Mouse (Mus musculus): ENCODE measurements around the gene Xrra1. TPM values are rescaled to one million over a fixed set of nuclear protein-coding genes. Genes with fewer than 3 reads are reported as not detected.
"Not testable (repeated sequence)": the region's sequence is repeated elsewhere in the genome, so short reads cannot be mapped to it uniquely, and the experiment has no call there.

Xrra1 gene
- total RNA-seq, 2 experiments from 2014 or later = 0.17 to 0.20 TPM

GRCm38 (mm10) chr7:99902208-99902607 lies 43.3 kb downstream of the Xrra1 start:
- no peak for DNase-seq

DNA sequence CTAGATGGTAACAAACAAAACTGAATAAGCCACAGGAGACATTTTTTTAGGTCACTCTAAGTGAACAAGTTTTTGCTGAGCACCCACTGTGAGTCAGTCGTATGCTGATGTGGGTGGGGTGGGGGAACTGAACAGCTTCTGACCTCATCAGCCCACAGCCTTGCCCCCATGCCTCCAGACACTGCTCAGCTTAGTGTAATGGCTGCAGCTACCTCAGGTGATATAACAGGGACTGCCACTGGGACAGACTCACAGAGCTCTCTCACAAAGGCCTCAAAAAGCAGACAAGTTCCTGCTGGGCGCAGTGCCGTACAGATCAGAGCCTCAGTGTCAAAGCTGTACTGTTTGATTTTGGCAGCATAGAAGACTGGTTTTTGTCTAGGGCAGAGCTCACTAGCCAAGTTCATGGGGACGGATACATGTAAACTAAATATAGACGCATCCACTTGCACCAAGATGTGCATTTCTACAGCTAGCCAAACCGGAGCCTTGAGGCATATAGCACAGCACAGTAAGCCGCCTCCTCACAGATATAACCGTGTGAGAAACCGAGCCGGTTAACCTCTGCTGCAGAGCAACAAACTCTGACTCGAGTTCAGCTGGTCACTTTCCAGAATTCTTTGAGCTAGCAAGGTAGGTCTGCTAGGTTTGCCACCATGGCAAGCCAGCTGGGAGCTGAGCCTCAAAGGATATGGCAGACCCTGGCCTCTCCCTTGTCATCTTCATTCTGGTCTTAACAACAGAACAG lies 44.2 kb downstream of the Xrra1 start:
- DNase-seq = no peak

GRCm38 (mm10) chr7:99904421-99905005 lies 45.6 kb downstream of the Xrra1 start:
- DNase-seq = no peak

DNA sequence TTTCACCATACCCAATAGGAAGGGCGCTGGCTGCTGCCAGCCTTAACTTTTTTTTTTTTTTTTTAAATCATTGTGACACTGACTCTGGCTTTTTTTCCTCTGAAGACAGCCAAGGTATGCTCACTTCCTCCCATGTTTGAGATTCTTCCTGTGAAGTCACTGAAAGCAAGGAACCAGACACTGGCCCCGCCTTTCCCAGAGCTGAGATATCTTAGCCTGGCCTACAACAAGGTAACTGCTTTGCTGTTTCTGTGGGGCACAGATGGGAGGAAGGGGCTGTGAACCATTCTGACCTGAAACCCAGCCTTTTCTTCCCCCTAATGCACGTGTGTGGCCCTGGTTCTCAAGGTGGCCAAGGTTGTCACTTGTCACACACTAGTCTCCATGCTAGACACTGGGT lies 47.4 kb downstream of the Xrra1 start:
- no peak for DNase-seq

GRCm38 (mm10) chr7:99907463-99907862 lies 48.5 kb downstream of the Xrra1 start:
- no peak for DNase-seq

GRCm38 (mm10) chr7:99911038-99911437 lies 52.1 kb downstream of the Xrra1 start:
- no peak for DNase-seq

- DNase-seq = no peak
Observed at GRCm38 (mm10) chr7:99914316-99914715, 55.4 kb downstream of the Xrra1 start.

GRCm38 (mm10) chr7:99915511-99915910 lies 56.6 kb downstream of the Xrra1 start:
- no peak for DNase-seq

GRCm38 (mm10) chr7:99916741-99917319 lies 57.9 kb downstream of the Xrra1 start:
- peak; percentile 67 for DNase-seq

- DNase-seq = peak; percentile 33
Observed at GRCm38 (mm10) chr7:99917320-99917844, 58.5 kb downstream of the Xrra1 start.

DNA sequence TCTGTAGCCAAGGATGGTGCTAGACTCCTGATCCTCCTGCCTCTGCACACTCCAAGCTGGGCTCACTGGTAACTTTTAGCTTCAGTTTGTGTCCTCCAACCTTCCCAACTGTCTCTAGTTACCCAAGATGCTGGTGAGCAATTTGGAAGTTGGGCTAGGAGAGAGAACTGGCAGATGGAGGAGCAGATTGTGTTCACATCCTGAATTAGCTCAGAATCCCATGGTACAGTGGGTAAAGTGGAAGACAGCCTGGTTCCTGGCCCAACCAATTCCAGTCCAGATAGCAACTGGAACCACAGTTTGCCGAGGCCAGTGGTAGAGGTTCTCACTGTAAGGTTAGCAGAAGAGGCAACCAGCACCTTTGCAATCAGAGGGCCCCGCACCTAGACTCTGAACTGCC lies 60.2 kb downstream of the Xrra1 start:
- no peak for DNase-seq

DNA sequence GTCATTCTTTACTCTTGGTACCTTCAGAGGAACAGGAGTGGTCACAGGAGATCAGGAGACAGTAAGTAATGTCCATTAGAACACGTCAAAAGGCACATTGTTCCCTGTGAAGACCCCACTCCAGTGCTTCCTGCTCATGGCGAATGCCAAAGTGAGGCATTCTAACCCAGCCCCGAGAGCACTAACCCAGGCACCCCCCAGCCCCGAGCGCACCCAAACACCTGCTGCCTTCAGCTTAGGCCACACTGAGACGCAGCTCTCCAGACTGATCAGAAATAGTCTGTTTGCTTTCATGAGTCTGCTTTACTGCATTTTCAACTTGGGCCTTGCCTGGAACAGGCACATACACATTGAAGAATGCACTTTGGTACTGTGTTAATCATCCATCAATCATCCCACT lies 61.1 kb downstream of the Xrra1 start:
- DNase-seq = no peak

GRCm38 (mm10) chr7:99920416-99920815 lies 61.5 kb downstream of the Xrra1 start:
- DNase-seq = no peak

DNA sequence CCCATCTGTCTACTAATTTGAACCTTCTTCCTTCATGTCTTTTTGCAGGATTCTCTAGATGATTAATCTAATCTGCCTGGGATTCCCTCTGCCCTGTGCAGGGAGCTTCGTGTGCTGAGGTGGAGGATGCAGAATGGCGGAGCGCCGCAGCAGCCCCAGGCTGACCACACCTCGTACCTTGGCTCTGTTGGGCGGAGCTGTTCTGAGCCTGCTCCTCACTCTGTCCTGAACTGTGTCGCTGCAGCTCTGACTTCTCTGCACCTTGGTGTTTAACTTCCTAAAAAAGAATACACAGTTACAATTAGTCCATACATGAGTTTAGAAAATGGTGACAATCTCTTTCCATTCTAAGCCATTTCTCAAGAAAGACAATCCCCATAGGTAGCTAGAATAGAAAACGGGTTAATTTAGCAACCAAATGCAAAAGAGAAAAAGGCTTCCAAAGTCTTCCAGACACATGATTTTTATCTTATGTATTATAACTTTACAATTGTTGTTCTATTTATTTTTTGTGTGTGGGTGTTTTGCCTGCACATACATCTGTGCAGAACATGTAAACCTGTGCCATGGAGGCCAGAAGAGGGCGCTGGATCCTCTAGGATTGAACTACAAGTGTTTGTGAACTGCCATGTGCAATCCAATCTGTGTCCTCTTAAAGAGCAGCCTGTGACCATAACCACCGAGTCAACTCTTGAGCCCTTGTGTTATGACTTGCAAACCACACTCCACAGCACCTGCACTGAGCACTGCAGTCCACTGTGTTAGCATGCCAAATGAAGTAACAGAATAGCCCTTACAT lies 68.2 kb downstream of the Xrra1 start:
- DNase-seq = peak; percentile 78

- no peak for DNase-seq
Observed at GRCm38 (mm10) chr7:99935758-99936157, 76.8 kb downstream of the Xrra1 start.

DNA sequence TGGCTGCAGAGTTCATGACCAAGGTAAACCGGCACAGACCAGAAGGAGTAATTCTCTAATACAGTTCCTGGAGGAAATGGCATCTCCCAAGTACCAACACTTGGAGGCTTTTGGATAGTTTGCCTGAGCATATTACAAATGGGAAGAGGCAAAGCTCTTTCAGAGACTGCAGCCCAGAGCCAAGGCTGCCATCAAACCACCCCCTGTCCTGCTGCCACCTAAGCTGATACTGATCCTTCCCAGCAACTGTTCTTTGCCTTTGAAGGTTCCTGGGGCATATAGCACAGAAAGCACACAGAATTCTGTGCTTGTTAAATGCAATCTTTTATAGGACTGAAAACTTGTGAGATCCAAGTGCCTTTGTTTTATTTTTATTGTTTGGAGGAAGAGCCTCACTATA lies 81.8 kb downstream of the Xrra1 start:
- no peak for DNase-seq

GRCm38 (mm10) chr7:99944520-99944919 lies 85.6 kb downstream of the Xrra1 start:
- DNase-seq = no peak

- not testable (repeated sequence) for DNase-seq
Observed at GRCm38 (mm10) chr7:99945012-99945411, 86.1 kb downstream of the Xrra1 start.

DNA sequence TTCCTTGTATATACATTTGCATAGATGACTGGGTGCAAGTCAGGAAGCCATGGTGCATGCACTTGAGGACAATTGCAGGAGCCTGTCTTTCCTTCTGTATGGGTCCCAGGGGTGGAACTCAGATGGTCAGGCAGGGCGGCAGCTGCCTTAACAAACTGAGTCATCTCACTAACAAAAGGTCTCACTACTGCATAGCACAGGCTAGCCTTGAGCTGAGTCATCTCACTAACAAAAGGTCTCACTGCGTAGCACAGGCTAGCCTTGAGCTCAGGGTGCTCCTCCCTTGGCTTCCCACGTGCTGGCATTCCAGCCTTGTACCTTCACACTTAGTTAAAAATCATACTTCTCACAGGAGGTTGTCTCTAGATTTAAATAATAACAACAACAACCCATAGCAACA lies 87.0 kb downstream of the Xrra1 start:
- DNase-seq = no peak

DNA sequence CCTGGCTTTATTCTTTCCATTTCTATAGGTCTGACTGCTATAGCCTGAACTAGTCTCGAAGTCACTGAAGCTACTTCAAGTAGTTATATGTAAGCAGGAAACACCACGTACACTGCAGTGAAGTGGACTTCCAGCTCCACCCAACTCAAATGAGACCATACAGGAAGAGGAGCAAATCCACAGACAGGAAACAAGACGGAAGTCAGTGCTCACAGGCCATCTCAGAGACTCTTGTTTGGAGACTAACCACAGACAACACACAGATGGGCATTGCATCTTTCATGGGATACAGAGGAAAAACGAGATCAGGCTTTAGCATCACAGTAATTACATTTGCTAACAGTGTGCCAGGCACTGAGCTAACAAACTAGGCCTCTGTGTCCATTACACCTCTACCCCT lies 87.4 kb downstream of the Xrra1 start:
- DNase-seq = no peak

DNA sequence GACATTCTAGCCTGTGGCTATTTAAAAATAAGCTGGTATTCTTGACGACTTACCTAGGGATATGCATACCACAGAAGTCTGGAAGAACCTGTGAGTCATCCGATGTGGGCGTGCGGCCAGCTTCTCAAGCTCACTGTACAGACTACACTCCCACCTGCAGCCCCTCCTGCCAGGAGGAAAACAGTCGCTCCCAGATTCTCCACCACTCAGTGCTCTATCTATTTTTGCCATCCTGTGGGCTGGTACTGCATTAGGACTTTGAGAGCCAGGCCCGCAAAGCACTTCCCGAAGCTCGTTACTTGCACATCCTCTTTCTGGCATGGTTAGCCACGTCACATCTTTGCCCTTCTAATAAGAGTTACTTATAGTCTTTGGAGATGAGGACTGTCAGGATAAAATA lies 88.4 kb downstream of the Xrra1 start:
- peak; percentile 32 for DNase-seq

DNA sequence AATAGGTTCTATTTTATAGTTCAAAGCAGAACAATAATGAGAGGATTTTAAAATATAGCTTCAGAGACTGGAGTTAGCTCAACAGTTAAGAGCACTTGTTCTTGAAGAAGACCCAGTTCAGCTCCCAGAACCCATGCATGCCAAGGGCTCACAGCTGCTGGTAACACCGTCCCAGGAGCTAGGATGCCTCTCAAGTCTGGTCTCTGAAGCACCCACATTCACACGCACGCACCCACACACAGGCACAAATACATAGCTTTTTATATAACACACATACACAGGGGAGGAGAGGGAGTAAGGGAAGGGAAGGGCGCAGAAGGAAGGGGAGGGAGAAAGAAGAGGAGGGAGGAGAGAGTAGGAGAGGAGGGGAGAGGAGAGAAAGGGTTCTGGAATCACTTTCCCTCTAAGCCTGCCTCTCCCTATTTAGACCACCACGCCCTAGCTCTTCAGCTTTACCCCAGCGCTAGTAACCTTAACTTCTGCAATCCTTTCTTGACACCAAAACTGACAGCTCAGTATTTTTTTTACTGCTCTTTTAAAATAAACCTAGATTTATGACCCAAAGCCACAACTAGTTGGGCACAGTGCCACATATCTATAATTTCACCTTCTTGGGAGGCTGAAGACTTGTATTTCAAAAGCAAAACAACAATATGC lies 94.7 kb downstream of the Xrra1 start:
- no peak for DNase-seq

Measured in heart, postnatal 4 days (tissue).